Mouse (Mus musculus) G1E (cell line): ENCODE data around the gene Slc2a1. TPM values are rescaled to one million over a fixed set of nuclear protein-coding genes. Genes with fewer than 3 reads are reported as not detected.

Experiments used
- ATAC-seq: 2 replicates; pipeline ENCODE4 v1.8.0; 2016; ENCODE audit warnings: mild to moderate bottlenecking; ENCODE audit not compliant: insufficient number of reproducible peaks, poor library complexity, low FRiP score, severe bottlenecking; ENCODE audit errors: extremely low read depth
- DNase-seq: peaks from one replicate; pipeline ENCODE4 v3.0.0; 2012; ENCODE audit warnings: low spot score
- H3K27me3 ChIP-seq: 2 replicates; pipeline ENCODE4 v1.6.1; 2012; ENCODE audit warnings: mild to moderate bottlenecking, low read length, inconsistent platforms; ENCODE audit not compliant: insufficient read depth
- H3K36me3 ChIP-seq: replicated peaks from 2 replicates; pipeline ENCODE3; 2012; ENCODE audit warnings: mild to moderate bottlenecking, inconsistent platforms
- H3K4me1 ChIP-seq: 2 replicates; pipeline ENCODE4 v1.6.1; 2012; ENCODE audit warnings: low read depth, low read length, inconsistent platforms, mixed read lengths; ENCODE audit not compliant: insufficient read depth
- H3K4me3 ChIP-seq: 2 replicates; pipeline ENCODE4 v1.5.1; 2012; ENCODE audit warnings: low read depth, mild to moderate bottlenecking, inconsistent platforms, low read length, moderate library complexity, mixed read lengths
- H3K9me3 ChIP-seq: replicated peaks from 2 replicates; pipeline ENCODE4 v1.6.1; 2012; ENCODE audit warnings: inconsistent platforms
- CTCF ChIP-seq: IDR thresholded peaks from 2 replicates; pipeline ENCODE4 v1.5.1; 2012; ENCODE audit warnings: low read depth, low read length, inconsistent platforms, mixed read lengths
- GATA1 ChIP-seq: IDR thresholded peaks from 2 replicates; pipeline ENCODE4 v1.6.1; 2012; ENCODE audit warnings: borderline replicate concordance, low read length, inconsistent platforms, mixed read lengths
- GATA2 ChIP-seq: IDR thresholded peaks from 2 replicates; pipeline ENCODE4 v1.6.1; 2012; ENCODE audit warnings: low read depth, low read length, inconsistent platforms, borderline replicate concordance
- POLR2AphosphoS5 ChIP-seq: IDR thresholded peaks from 2 replicates; pipeline ENCODE4 v1.6.1; 2012; ENCODE audit warnings: low read depth, low read length, inconsistent platforms; ENCODE audit not compliant: insufficient replicate concordance
- TAL1 ChIP-seq: conservative IDR thresholded peaks from 2 replicates; pipeline ENCODE4 v1.6.1; 2012; ENCODE audit warnings: low read depth, low read length, inconsistent platforms, mixed read lengths
- polyA plus RNA-seq: library from polyadenylated mRNA; stranded (reverse); fragments of >175 nt; gene quantifications from 2 replicates; pipeline ENCODE4 v1.2.3, GENCODE M21; 2012
- total RNA-seq, 2 experiments: library from RNA; stranded (forward) in 1 of 2; stranded (reverse) in 1 of 2; fragments of 200-1000 nt in 1 of 2; fragments of >200 nt in 1 of 2; fragmentation: Nextera tagmentation in 1 of 2; gene quantifications; 2 replicates each; pipeline ENCODE4 v1.2.3; 2014 to 2017

The Slc2a1 gene
- total and polyA plus RNA-seq, 3 experiments, result 85.2 to 173 (median 165) TPM

GRCm38 (mm10) chr4:119131189-119131910, 22.8 kb downstream of the Slc2a1 start:
- ATAC-seq, result no peak

DNA sequence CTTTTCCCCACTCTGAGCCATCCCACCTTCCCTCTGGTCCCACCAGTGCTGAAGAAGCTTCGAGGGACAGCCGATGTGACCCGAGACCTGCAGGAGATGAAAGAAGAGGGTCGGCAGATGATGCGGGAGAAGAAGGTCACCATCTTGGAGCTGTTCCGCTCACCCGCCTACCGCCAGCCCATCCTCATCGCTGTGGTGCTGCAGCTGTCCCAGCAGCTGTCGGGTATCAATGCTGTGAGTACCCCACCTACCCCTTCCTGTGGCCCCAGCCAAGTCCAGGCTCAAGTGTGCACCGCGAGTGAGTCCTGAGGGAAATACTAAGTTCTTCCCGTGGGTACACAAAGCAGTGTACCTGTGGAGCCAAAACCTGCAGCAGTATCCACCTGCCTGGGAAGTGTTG, 24.8 kb downstream of the Slc2a1 start:
- peaks cover 100% of the 10 kb centered on the region for H3K36me3 ChIP-seq
- no peaks in the 10 kb centered on the region for H3K9me3 ChIP-seq
- no peak overlapping the region for H3K4me3 ChIP-seq
- peaks cover 84% of the 10 kb centered on the region for H3K4me1 ChIP-seq
- DNase-seq (no peak), ATAC-seq (no peak)
- TF ChIP-seq CTCF (no peak), POLR2AphosphoS5 (no peak), TAL1 (no peak), GATA1 (no peak), GATA2 (no peak)
- H3K27me3 ChIP-seq, result no peaks in the 10 kb centered on the region

More at GRCm38 (mm10) chr4:119131189-119131910, 22.8 kb downstream of the Slc2a1 start:
- no peaks in the 10 kb centered on the region for H3K27me3 ChIP-seq
- H3K9me3 ChIP-seq, result no peaks in the 10 kb centered on the region
- H3K4me1 ChIP-seq, result peaks cover 84% of the 10 kb centered on the region
- DNase-seq, result no peak
- TF ChIP-seq CTCF, result no peak
- TF ChIP-seq POLR2AphosphoS5, result no peak
- TF ChIP-seq GATA2, result no peak
- TF ChIP-seq GATA1, result no peak
- TF ChIP-seq TAL1, result no peak
- H3K4me3 ChIP-seq, result no peak overlapping the region
- H3K36me3 ChIP-seq, result peaks cover 100% of the 10 kb centered on the region

GRCm38 (mm10) chr4:119133860-119134259, 25.3 kb downstream of the Slc2a1 start:
- ATAC-seq, result no peak
- TF ChIP-seq TAL1 (no peak), CTCF (no peak), GATA1 (no peak), GATA2 (no peak), POLR2AphosphoS5 (no peak)
- no peaks in the 10 kb centered on the region for H3K27me3 ChIP-seq
- no peak for DNase-seq
- H3K4me1 ChIP-seq, result peaks cover 86% of the 10 kb centered on the region
- H3K9me3 ChIP-seq, result no peaks in the 10 kb centered on the region
- no peak overlapping the region for H3K4me3 ChIP-seq
- H3K36me3 ChIP-seq, result peaks cover 95% of the 10 kb centered on the region

- TF ChIP-seq GATA2, result no peak
- peak; percentile 50; the same call in 1 of the 2 replicates for TF ChIP-seq TAL1
- TF ChIP-seq CTCF, result no peak
- 0 out of 2 replicates have a peak, but pooled peaks have one; percentile 17 for TF ChIP-seq POLR2AphosphoS5
- TF ChIP-seq GATA1, result no peak
- Histone ChIP-seq H3K9me3 (no peaks in the 10 kb centered on the region), H3K4me3 (no peak overlapping the region), H3K4me1 (peaks cover 88% of the 10 kb centered on the region), H3K27me3 (peaks cover 2% of the 10 kb centered on the region), H3K36me3 (peaks cover 60% of the 10 kb centered on the region)
- ATAC-seq, result peak; percentile 37; the same call in 1 of the 2 replicates
- peak; percentile 53 for DNase-seq
Measured at GRCm38 (mm10) chr4:119137313-119137712, 28.8 kb downstream of the Slc2a1 start.

GRCm38 (mm10) chr4:119138171-119138570, 29.7 kb downstream of the Slc2a1 start:
- H3K4me1 ChIP-seq, result peaks cover 82% of the 10 kb centered on the region
- ATAC-seq, result no peak
- H3K36me3 ChIP-seq, result peaks cover 52% of the 10 kb centered on the region

GRCm38 (mm10) chr4:119138776-119139175, 30.3 kb downstream of the Slc2a1 start:
- no peak for DNase-seq
- TF ChIP-seq CTCF (no peak), TAL1 (no peak), GATA1 (no peak), POLR2AphosphoS5 (no peak), GATA2 (no peak)
- ATAC-seq, result no peak
- H3K27me3 ChIP-seq, result peaks cover 5% of the 10 kb centered on the region
- no peak overlapping the region for H3K4me3 ChIP-seq
- H3K9me3 ChIP-seq, result no peaks in the 10 kb centered on the region
- peaks cover 46% of the 10 kb centered on the region for H3K36me3 ChIP-seq
- H3K4me1 ChIP-seq, result peaks cover 76% of the 10 kb centered on the region

More at GRCm38 (mm10) chr4:119138171-119138570, 29.7 kb downstream of the Slc2a1 start:
- Histone ChIP-seq H3K9me3 (no peaks in the 10 kb centered on the region), H3K4me3 (peak overlapping the region; percentile 44; the same call in 1 of the 2 replicates), H3K27me3 (peaks cover 5% of the 10 kb centered on the region)
- TF ChIP-seq GATA2 (no peak), TAL1 (no peak), POLR2AphosphoS5 (no peak)
- no peak for DNase-seq

- ATAC-seq (no peak), DNase-seq (peak; percentile 45)
- TF ChIP-seq GATA2, result no peak
- no peak for TF ChIP-seq POLR2AphosphoS5
- TF ChIP-seq TAL1, result no peak
- TF ChIP-seq CTCF, result peak; percentile 94
- TF ChIP-seq GATA1, result no peak
- peaks cover 16% of the 10 kb centered on the region for H3K27me3 ChIP-seq
- H3K9me3 ChIP-seq, result peaks cover 3% of the 10 kb centered on the region
- H3K4me3 ChIP-seq, result no peak overlapping the region
- H3K36me3 ChIP-seq, result peaks cover 32% of the 10 kb centered on the region
- H3K4me1 ChIP-seq, result peaks cover 62% of the 10 kb centered on the region
Measured at GRCm38 (mm10) chr4:119140126-119140525, 31.6 kb downstream of the Slc2a1 start.
